Mouse (Mus musculus): Measurements from ENCODE around the gene Dnaja2. TPM values are rescaled to one million over a fixed set of nuclear protein-coding genes. Genes with fewer than 3 reads are reported as not detected.

Dnaja2 gene
- polyA plus RNA-seq, 1 experiment from 2014 or later: 130 TPM

GRCm38 (mm10) chr8:85554391-85555180, 558 bp downstream of the Dnaja2 start:
- H3K9ac ChIP-seq: peak overlapping the region; percentile 92
- no peaks in the 10 kb centered on the region for H3K9me3 ChIP-seq (replicated peaks)
- WGBS: under 1% methylated on average over 59 of the region's 66 CpGs
- ATAC-seq (replicated peaks; ENCODE audit: insufficient number of reproducible peaks, insufficient read depth, low FRiP score, low read depth): peak; percentile 87
- peak overlapping the region; percentile 92 for H3K4me3 ChIP-seq
- peak overlapping the region; percentile 95 for H3K27ac ChIP-seq
- peak overlapping the region; percentile 76 for H3K4me2 ChIP-seq
- H3K4me1 ChIP-seq (replicated peaks): peaks cover 12% of the 10 kb centered on the region
- peaks cover 24% of the 10 kb centered on the region for H3K36me3 ChIP-seq
- H3K27me3 ChIP-seq: no peaks in the 10 kb centered on the region

GRCm38 (mm10) chr8:85551934-85552333, 3.2 kb downstream of the Dnaja2 start:
- Histone ChIP-seq H3K4me1 (replicated peaks) (peaks cover 12% of the 10 kb centered on the region), H3K9me3 (replicated peaks) (no peaks in the 10 kb centered on the region), H3K27ac (no peak overlapping the region), H3K4me2 (no peak overlapping the region), H3K27me3 (no peaks in the 10 kb centered on the region), H3K4me3 (no peak overlapping the region), H3K9ac (no peak overlapping the region), H3K36me3 (peaks cover 50% of the 10 kb centered on the region)
- no peak for ATAC-seq (replicated peaks; ENCODE audit: insufficient number of reproducible peaks, insufficient read depth, low FRiP score, low read depth)
- WGBS: 85% methylated on average over 1 of the region's 1 CpGs

- Histone ChIP-seq H3K4me2 (no peak overlapping the region), H3K9ac (no peak overlapping the region), H3K27me3 (no peaks in the 10 kb centered on the region), H3K4me1 (replicated peaks) (no peaks in the 10 kb centered on the region), H3K27ac (no peak overlapping the region), H3K36me3 (peaks cover 54% of the 10 kb centered on the region), H3K4me3 (no peak overlapping the region), H3K9me3 (replicated peaks) (no peaks in the 10 kb centered on the region)
- 92% methylated on average over 2 of the region's 2 CpGs for WGBS
- no peak for ATAC-seq (replicated peaks; ENCODE audit: insufficient number of reproducible peaks, insufficient read depth, low FRiP score, low read depth)
Observed at GRCm38 (mm10) chr8:85536332-85536731, 18.8 kb downstream of the Dnaja2 start.

DNA sequence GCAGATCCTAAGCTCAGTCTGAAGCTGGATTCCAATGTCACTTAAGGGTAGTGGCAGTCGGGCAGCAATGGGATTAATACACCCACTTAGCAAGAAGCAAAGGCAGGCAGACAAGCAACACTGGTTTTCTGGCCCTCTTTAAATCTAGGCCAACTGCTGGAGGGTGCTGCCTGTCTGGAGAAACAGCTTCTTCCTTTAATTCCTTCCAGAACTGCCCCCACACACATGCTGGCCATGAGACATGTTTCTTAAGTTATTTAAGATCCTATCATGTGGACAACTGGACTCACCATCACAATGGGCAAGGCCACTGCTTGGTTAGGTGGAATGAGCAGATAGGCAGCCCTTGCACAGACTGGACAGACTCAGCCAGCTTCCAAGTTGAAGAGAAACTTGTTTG, 21.0 kb downstream of the Dnaja2 start:
- 62% methylated on average over 1 of the region's 1 CpGs for WGBS
- Histone ChIP-seq H3K9me3 (replicated peaks) (no peaks in the 10 kb centered on the region), H3K4me1 (replicated peaks) (no peaks in the 10 kb centered on the region), H3K36me3 (peaks cover 33% of the 10 kb centered on the region), H3K27me3 (no peaks in the 10 kb centered on the region), H3K9ac (no peak overlapping the region), H3K4me3 (no peak overlapping the region), H3K4me2 (no peak overlapping the region), H3K27ac (no peak overlapping the region)
- no peak for ATAC-seq (replicated peaks; ENCODE audit: insufficient number of reproducible peaks, insufficient read depth, low FRiP score, low read depth)

GRCm38 (mm10) chr8:85533434-85533833, 21.7 kb downstream of the Dnaja2 start:
- no peak overlapping the region for H3K9ac ChIP-seq
- no peak overlapping the region for H3K27ac ChIP-seq
- no peaks in the 10 kb centered on the region for H3K27me3 ChIP-seq
- H3K4me2 ChIP-seq: no peak overlapping the region
- H3K4me1 ChIP-seq (replicated peaks): no peaks in the 10 kb centered on the region
- no peaks in the 10 kb centered on the region for H3K9me3 ChIP-seq (replicated peaks)
- peaks cover 25% of the 10 kb centered on the region for H3K36me3 ChIP-seq
- WGBS: 93% methylated on average over 2 of the region's 2 CpGs
- no peak overlapping the region for H3K4me3 ChIP-seq
- ATAC-seq (replicated peaks; ENCODE audit: insufficient number of reproducible peaks, insufficient read depth, low FRiP score, low read depth): no peak

- H3K36me3 ChIP-seq: peaks cover 19% of the 10 kb centered on the region
- H3K27ac ChIP-seq: no peak overlapping the region
- H3K9me3 ChIP-seq (replicated peaks): no peaks in the 10 kb centered on the region
- no peaks in the 10 kb centered on the region for H3K27me3 ChIP-seq
- no peak for ATAC-seq (replicated peaks; ENCODE audit: insufficient number of reproducible peaks, insufficient read depth, low FRiP score, low read depth)
- WGBS: 86% methylated on average over 4 of the region's 4 CpGs
- H3K9ac ChIP-seq: no peak overlapping the region
- no peak overlapping the region for H3K4me3 ChIP-seq
- H3K4me2 ChIP-seq: no peak overlapping the region
- H3K4me1 ChIP-seq (replicated peaks): no peaks in the 10 kb centered on the region
Observed at GRCm38 (mm10) chr8:85532843-85533242, 22.3 kb downstream of the Dnaja2 start.

DNA sequence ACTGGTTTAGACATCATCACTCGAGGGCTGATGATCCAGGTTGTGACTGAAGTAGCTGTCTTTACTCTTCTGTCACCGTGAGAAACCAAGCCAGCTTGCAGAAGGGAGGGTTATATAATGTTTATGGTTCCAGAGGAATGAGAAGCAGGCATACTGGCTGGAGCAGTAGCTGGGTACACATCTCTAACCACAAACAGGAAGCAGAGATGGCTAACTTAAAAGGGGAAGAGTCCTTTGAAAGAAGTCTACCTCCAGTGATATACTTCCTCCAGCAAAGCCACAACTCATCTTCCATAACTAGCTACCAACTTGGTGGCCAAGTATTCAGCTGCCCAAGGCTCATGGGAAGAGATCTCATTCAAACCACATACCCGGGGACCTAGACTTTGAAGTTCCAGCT, 23.7 kb downstream of the Dnaja2 start:
- H3K9ac ChIP-seq: no peak overlapping the region
- H3K4me3 ChIP-seq: no peak overlapping the region
- H3K36me3 ChIP-seq: peaks cover 13% of the 10 kb centered on the region; the same call in 1 of the 2 replicates
- no peak for ATAC-seq (replicated peaks; ENCODE audit: insufficient number of reproducible peaks, insufficient read depth, low FRiP score, low read depth)
- no peaks in the 10 kb centered on the region for H3K4me1 ChIP-seq (replicated peaks)
- H3K27me3 ChIP-seq: no peaks in the 10 kb centered on the region
- no peaks in the 10 kb centered on the region for H3K9me3 ChIP-seq (replicated peaks)
- 74% methylated on average over 3 of the region's 3 CpGs for WGBS
- H3K27ac ChIP-seq: no peak overlapping the region
- no peak overlapping the region for H3K4me2 ChIP-seq

- WGBS: 82% methylated on average over 1 of the region's 1 CpGs
- H3K27me3 ChIP-seq: no peaks in the 10 kb centered on the region
- H3K4me2 ChIP-seq: no peak overlapping the region
- H3K9me3 ChIP-seq (replicated peaks): no peaks in the 10 kb centered on the region
- peaks cover 6% of the 10 kb centered on the region; the same call in 1 of the 2 replicates for H3K36me3 ChIP-seq
- no peak overlapping the region for H3K9ac ChIP-seq
- H3K4me1 ChIP-seq (replicated peaks): no peaks in the 10 kb centered on the region
- H3K27ac ChIP-seq: no peak overlapping the region
- ATAC-seq (replicated peaks; ENCODE audit: insufficient number of reproducible peaks, insufficient read depth, low FRiP score, low read depth): no peak
- H3K4me3 ChIP-seq: no peak overlapping the region
Observed at GRCm38 (mm10) chr8:85530717-85531116, 24.4 kb downstream of the Dnaja2 start.

- H3K9me3 ChIP-seq (replicated peaks): no peaks in the 10 kb centered on the region
- H3K36me3 ChIP-seq: no peaks in the 10 kb centered on the region
- no peaks in the 10 kb centered on the region for H3K27me3 ChIP-seq
- no peaks in the 10 kb centered on the region for H3K4me1 ChIP-seq (replicated peaks)
- H3K4me2 ChIP-seq: no peak overlapping the region
- H3K9ac ChIP-seq: no peak overlapping the region
- H3K4me3 ChIP-seq: no peak overlapping the region
- ATAC-seq (replicated peaks; ENCODE audit: insufficient number of reproducible peaks, insufficient read depth, low FRiP score, low read depth): no peak
- H3K27ac ChIP-seq: no peak overlapping the region
- WGBS: 60% methylated on average over 3 of the region's 3 CpGs
Observed at GRCm38 (mm10) chr8:85528959-85529358, 26.2 kb downstream of the Dnaja2 start.

GRCm38 (mm10) chr8:85526105-85526504, 29.0 kb downstream of the Dnaja2 start:
- Histone ChIP-seq H3K4me3 (no peak overlapping the region), H3K4me2 (no peak overlapping the region), H3K27me3 (no peaks in the 10 kb centered on the region), H3K27ac (no peak overlapping the region), H3K9me3 (replicated peaks) (no peaks in the 10 kb centered on the region), H3K36me3 (no peaks in the 10 kb centered on the region), H3K4me1 (replicated peaks) (no peaks in the 10 kb centered on the region), H3K9ac (no peak overlapping the region)
- WGBS: 23% methylated on average over 6 of the region's 6 CpGs
- ATAC-seq (replicated peaks; ENCODE audit: insufficient number of reproducible peaks, insufficient read depth, low FRiP score, low read depth): no peak

DNA sequence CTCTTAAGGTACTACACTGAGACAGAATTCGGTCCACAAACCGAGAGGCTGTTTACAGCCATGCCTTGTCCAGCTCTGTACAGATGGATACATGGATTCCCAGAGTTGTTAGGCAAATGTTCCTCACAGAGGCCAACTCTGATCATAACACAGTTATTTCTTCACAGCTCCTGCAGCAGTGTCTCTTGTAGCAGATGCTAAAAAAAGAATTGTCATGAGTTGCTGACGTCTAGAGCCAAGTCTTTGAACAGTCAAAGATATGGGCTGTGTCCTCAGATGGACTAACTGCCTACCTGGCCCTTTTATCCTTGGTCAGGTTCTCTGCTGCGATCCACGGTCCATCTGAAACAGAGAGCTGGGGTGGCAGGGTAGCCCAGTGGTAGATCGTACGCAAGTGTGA, 31.1 kb downstream of the Dnaja2 start:
- peak overlapping the region; percentile 30 for H3K27ac ChIP-seq
- H3K36me3 ChIP-seq: peaks cover 3% of the 10 kb centered on the region; the same call in 1 of the 2 replicates
- H3K4me1 ChIP-seq (replicated peaks): no peaks in the 10 kb centered on the region
- no peak overlapping the region for H3K9ac ChIP-seq
- H3K4me2 ChIP-seq: no peak overlapping the region
- no peaks in the 10 kb centered on the region for H3K9me3 ChIP-seq (replicated peaks)
- H3K27me3 ChIP-seq: no peaks in the 10 kb centered on the region
- no peak; the same call in 1 of the 2 replicates for ATAC-seq (replicated peaks; ENCODE audit: insufficient number of reproducible peaks, insufficient read depth, low FRiP score, low read depth)
- no peak overlapping the region for H3K4me3 ChIP-seq
- WGBS: 75% methylated on average over 7 of the region's 7 CpGs

DNA sequence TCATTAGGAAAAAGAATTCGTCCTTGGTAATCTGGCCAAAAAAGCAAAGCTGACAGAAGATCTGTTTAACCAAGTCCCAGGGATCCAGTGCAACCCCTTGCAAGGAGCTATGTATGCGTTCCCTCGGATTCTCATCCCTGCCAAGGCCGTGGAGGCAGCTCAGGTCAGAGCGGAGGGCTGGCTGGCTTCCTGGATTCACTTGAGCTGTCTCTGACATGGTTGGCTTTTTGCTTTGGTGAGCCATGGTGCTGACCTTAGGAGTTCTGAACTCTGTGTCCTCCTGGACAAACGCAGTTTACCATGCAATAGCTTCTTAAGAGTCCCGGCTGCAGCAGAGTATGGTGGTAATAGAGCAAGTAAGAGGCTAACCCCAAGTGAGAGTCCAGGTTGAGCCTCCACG, 33.8 kb downstream of the Dnaja2 start:
- WGBS: 86% methylated on average over 8 of the region's 8 CpGs
- H3K4me1 ChIP-seq (replicated peaks): no peaks in the 10 kb centered on the region
- no peak overlapping the region for H3K9ac ChIP-seq
- peaks cover 3% of the 10 kb centered on the region; the same call in 1 of the 2 replicates for H3K36me3 ChIP-seq
- no peaks in the 10 kb centered on the region for H3K27me3 ChIP-seq
- no peak overlapping the region for H3K27ac ChIP-seq
- no peak overlapping the region for H3K4me3 ChIP-seq
- H3K9me3 ChIP-seq (replicated peaks): no peaks in the 10 kb centered on the region
- ATAC-seq (replicated peaks; ENCODE audit: insufficient number of reproducible peaks, insufficient read depth, low FRiP score, low read depth): no peak
- H3K4me2 ChIP-seq: no peak overlapping the region

All from heart, embryonic 15.5 days (tissue).